Mouse (Mus musculus) cerebellum, adult 2 months (tissue): ENCODE results near the gene Lsm14a.

Source experiments
- CTCF ChIP-seq: fragments of 200-500 bp; IDR thresholded peaks from 2 replicates; pipeline ENCODE4 v1.5.1; 2011; ENCODE audit warnings: low read depth, mild to moderate bottlenecking, control low read depth, low read length, moderate library complexity, borderline replicate concordance; ENCODE audit not compliant: insufficient read depth
- POLR2A ChIP-seq: fragments of 200-500 bp; IDR thresholded peaks from 2 replicates; pipeline ENCODE4 v1.6.1; 2011; ENCODE audit warnings: low read length, control low read depth, borderline replicate concordance; ENCODE audit not compliant: insufficient read depth

DNA sequence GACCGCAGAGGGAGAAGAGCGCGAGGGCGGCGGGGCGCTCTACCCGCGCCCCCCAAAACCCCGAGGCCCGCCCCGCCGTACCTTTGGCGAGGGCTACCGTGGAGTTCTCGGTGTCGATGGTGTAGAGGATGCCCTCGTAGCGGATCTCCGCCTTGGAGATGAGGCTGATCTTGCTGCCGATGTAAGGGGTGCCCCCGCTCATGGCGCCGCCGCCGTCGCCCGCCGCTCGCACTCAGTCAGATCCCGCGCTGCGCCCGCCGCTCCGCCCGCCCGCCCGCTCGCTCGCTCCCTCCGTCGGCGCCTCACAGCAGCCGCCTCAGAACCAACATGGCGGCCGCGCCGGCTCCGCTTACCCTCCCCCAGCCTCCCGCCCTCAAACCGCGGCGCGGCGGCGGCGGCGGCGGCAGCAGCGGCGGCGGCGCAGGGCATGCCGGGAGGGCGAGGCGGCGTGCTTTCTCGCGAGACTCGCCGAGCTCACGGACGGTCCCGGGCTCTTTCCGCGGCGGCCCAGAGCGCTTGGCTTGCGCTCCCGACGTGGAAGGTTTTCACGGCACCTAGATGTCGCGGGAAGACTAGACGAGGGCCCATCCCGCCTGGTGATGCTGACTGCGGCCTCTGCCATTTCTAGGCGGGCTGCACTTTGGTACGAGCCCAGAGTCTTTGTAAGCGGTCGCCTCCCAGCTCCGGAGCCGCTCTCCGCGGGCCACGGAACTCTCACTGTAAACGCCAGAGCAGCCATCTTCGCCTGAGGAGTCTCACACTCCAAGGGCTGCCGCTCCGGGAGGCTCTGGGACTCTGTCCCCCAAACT, 3.6 kb downstream of the Lsm14a start:
- TF ChIP-seq POLR2A (peak; percentile 98), CTCF (no peak)
